In the genomic region with DNA sequence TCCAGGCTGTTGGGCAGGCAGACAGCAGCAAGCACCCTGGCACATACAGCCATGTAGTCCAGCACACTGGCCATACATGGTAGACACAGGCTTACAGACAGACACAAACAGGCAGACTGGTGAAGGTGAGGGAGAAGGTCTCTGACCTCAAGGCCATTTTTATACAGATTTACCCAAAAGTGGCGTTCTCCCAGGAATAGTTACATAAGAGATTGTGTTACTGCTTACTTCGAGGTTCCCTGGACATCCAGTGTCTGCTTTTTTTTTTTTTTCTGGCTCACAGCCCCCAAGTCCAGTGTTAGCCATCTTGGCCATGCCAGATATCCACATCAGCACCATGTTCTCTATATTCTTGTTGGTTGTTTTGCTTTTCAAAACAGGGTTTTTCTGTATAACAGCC, we compare ENCODE assay signal across 49 mouse cellular contexts. TPM values are rescaled to one million over a fixed set of nuclear protein-coding genes. Genes with fewer than 3 reads are reported as not detected.
"Had no signal": no experiment of that assay in that cellular context is flagged by ENCODE, and none has a peak within 500 bp of the region (broad histone marks: within the 10 kb centered on the region; RNA-seq: fewer than 3 reads in every experiment).

No protein-coding gene starts in this region.

- H3K36me3 ChIP-seq: heart, embryonic 10.5 days; heart, embryonic 12.5 days; heart, embryonic 13.5 days; heart, embryonic 15.5 days; hindbrain, embryonic 10.5 days; hindbrain, embryonic 12.5 days; hindbrain, embryonic 13.5 days; hindbrain, embryonic 15.5 days; intestine, embryonic 15.5 days; kidney, embryonic 15.5 days had no signal

- H3K4me1 ChIP-seq: heart, embryonic 10.5 days; heart, embryonic 13.5 days; hindbrain, embryonic 15.5 days; intestine, embryonic 15.5 days; kidney, embryonic 15.5 days had no signal

- H3K4me2 ChIP-seq: heart, embryonic 12.5 days; heart, embryonic 13.5 days; heart, embryonic 15.5 days; hindbrain, embryonic 12.5 days; hindbrain, embryonic 13.5 days; hindbrain, embryonic 14.5 days; hindbrain, embryonic 15.5 days; intestine, embryonic 15.5 days; kidney, embryonic 15.5 days had no signal

- H3K4me3 ChIP-seq: heart, adult 2 months; heart, embryonic 10.5 days; heart, embryonic 12.5 days; heart, embryonic 13.5 days; heart, embryonic 15.5 days; hindbrain, embryonic 10.5 days; hindbrain, embryonic 12.5 days; hindbrain, embryonic 13.5 days; hindbrain, embryonic 15.5 days; intestine, embryonic 15.5 days; kidney, embryonic 15.5 days; layer of hippocampus, adult 2 months; left cerebral cortex, adult 2 months had no signal

- ATAC-seq: hindbrain, embryonic 16.5 days; inflammation-experienced regulatory T-cells, adult 6 months; intestine, embryonic 15.5 days; intestine, embryonic 16.5 days; intestine, postnatal 0 days had no signal

- DNase-seq: heart, adult 2 months; heart, postnatal 10 days; heart, postnatal 14 days; heart, postnatal 36 days; heart, postnatal 4 days; kidney, adult 11 months; kidney, adult 18-20 months; kidney, postnatal 14 days; kidney, postnatal 25 days; kidney, postnatal 36 days; kidney, postnatal 4 days; layer of hippocampus, adult 9-11 months; layer of hippocampus, postnatal 36 days had no signal

- H3K9me3 ChIP-seq: heart, embryonic 10.5 days; heart, embryonic 12.5 days; heart, embryonic 13.5 days; heart, embryonic 15.5 days; hindbrain, embryonic 10.5 days; hindbrain, embryonic 12.5 days; hindbrain, embryonic 13.5 days; hindbrain, embryonic 15.5 days; intestine, embryonic 15.5 days; kidney, embryonic 15.5 days had no signal

- H3K27ac ChIP-seq: heart, adult 2 months; heart, embryonic 10.5 days; heart, embryonic 13.5 days; heart, embryonic 15.5 days; hindbrain, embryonic 10.5 days; hindbrain, embryonic 12.5 days; hindbrain, embryonic 13.5 days; hindbrain, embryonic 14.5 days; hindbrain, embryonic 15.5 days; hindbrain, postnatal 0 days; intestine, embryonic 15.5 days; kidney, embryonic 15.5 days; kidney, postnatal 0 days; layer of hippocampus, adult 2 months; left cerebral cortex, adult 2 months had no signal

- H3K9ac ChIP-seq: heart, embryonic 12.5 days; heart, embryonic 13.5 days; heart, embryonic 15.5 days; hindbrain, embryonic 12.5 days; hindbrain, embryonic 13.5 days; hindbrain, embryonic 14.5 days; hindbrain, embryonic 15.5 days; intestine, embryonic 15.5 days; kidney, embryonic 15.5 days had no signal

- H3K27me3 ChIP-seq: heart, embryonic 12.5 days; heart, embryonic 13.5 days; heart, embryonic 15.5 days; hindbrain, embryonic 12.5 days; hindbrain, embryonic 13.5 days; hindbrain, embryonic 15.5 days; intestine, embryonic 15.5 days; kidney, embryonic 15.5 days had no signal

RNA-seq across cellular contexts. Expression of gene Lyg1, which starts 1.0 kb away (rescaled TPM):
- total RNA-seq: heart, adult 2 months; heart, adult 8-10 months; heart, postnatal 10 days; heart, postnatal 14 days; heart, postnatal 25 days; heart, postnatal 36 days; heart, postnatal 4 days; hematopoietic stem cell, adult 5-6 weeks; hindbrain, postnatal 0 days; layer of hippocampus, adult 18-20 months; layer of hippocampus, adult 2 months; layer of hippocampus, adult 8-10 months; layer of hippocampus, postnatal 10 days; layer of hippocampus, postnatal 14 days; layer of hippocampus, postnatal 25 days; layer of hippocampus, postnatal 36 days; left cerebral cortex, adult 18-20 months; left cerebral cortex, adult 2 months; left cerebral cortex, adult 8-10 months had no signal
- polyA plus RNA-seq: heart, adult 2 months; heart, embryonic 10.5 days; heart, embryonic 12.5 days; heart, embryonic 13.5 days; heart, embryonic 14.5 days; heart, embryonic 15.5 days; heart, embryonic 16.5 days; heart, postnatal 0 days; hindbrain, embryonic 10.5 days; hindbrain, embryonic 11.5 days; hindbrain, embryonic 12.5 days; hindbrain, embryonic 13.5 days; hindbrain, embryonic 14.5 days; hindbrain, embryonic 15.5 days; hindbrain, embryonic 16.5 days; hindbrain, postnatal 0 days; inflammation-experienced regulatory T-cells, adult 6 months; intestine, embryonic 14.5 days; intestine, embryonic 15.5 days; intestine, embryonic 16.5 days; intestine, postnatal 0 days; kidney, embryonic 15.5 days; kidney, embryonic 16.5 days; kidney, postnatal 0 days; large intestine, adult 2 months had no signal

RNA-seq across cellular contexts. Expression of gene Lyg2, which starts 42.2 kb away (rescaled TPM):
- total RNA-seq: heart, adult 2 months; heart, adult 8-10 months; heart, postnatal 10 days; heart, postnatal 14 days; heart, postnatal 25 days; heart, postnatal 36 days; heart, postnatal 4 days; hematopoietic stem cell, adult 5-6 weeks; hindbrain, postnatal 0 days; layer of hippocampus, adult 2 months; layer of hippocampus, postnatal 10 days; layer of hippocampus, postnatal 14 days; layer of hippocampus, postnatal 36 days; left cerebral cortex, adult 18-20 months; left cerebral cortex, adult 2 months; left cerebral cortex, adult 8-10 months had no signal
- polyA plus RNA-seq: heart, adult 2 months; heart, embryonic 10.5 days; heart, embryonic 12.5 days; heart, embryonic 13.5 days; heart, embryonic 14.5 days; heart, embryonic 15.5 days; heart, embryonic 16.5 days; heart, postnatal 0 days; hindbrain, embryonic 10.5 days; hindbrain, embryonic 11.5 days; hindbrain, embryonic 12.5 days; hindbrain, embryonic 13.5 days; hindbrain, embryonic 14.5 days; hindbrain, embryonic 15.5 days; hindbrain, postnatal 0 days; inflammation-experienced regulatory T-cells, adult 6 months; intestine, embryonic 14.5 days; intestine, embryonic 15.5 days; intestine, embryonic 16.5 days; intestine, postnatal 0 days; kidney, embryonic 15.5 days; kidney, embryonic 16.5 days; kidney, postnatal 0 days; large intestine, adult 2 months had no signal
